Mouse (Mus musculus) adrenal gland (tissue): ENCODE results near the gene Tesmin.

Source experiments
- intact Hi-C: fragments of 180-260 bp; cut with DNase I; formaldehyde crosslinking; loops from one replicate; pipeline ENCODE4 v1.15.1; 2025

The Tesmin gene

GRCm38 (mm10) chr19:3437980-3438379 is 49.3 kb downstream of the Tesmin start:
- intact Hi-C loops = loop anchor here (5.0 kb wide), 1 partner anchor 36 kb away; no protein-coding TSS in a partner anchor

- intact Hi-C loops = no loop called here
These were observed 52.0 kb downstream of the Tesmin start for GRCm38 (mm10) chr19:3440667-3441066.

- intact Hi-C loops = no loop called here
These were observed 52.4 kb downstream of the Tesmin start for GRCm38 (mm10) chr19:3441092-3441491.

GRCm38 (mm10) chr19:3447348-3447747 is 58.7 kb downstream of the Tesmin start:
- intact Hi-C loops = no loop called here

GRCm38 (mm10) chr19:3449248-3449647 is 60.6 kb downstream of the Tesmin start:
- intact Hi-C loops = no loop called here

GRCm38 (mm10) chr19:3450714-3451113 is 62.1 kb downstream of the Tesmin start:
- intact Hi-C loops = loop anchor here (2.0 kb wide), 1 partner anchor 160 kb away; no protein-coding TSS in a partner anchor

- intact Hi-C loops = loop anchor here (2.0 kb wide), 1 partner anchor 160 kb away; no protein-coding TSS in a partner anchor
These were observed 62.5 kb downstream of the Tesmin start for GRCm38 (mm10) chr19:3451170-3451569.

- intact Hi-C loops = loop anchor here (2.0 kb wide), 1 partner anchor 161 kb away; no protein-coding TSS in a partner anchor
These were observed 63.0 kb downstream of the Tesmin start for GRCm38 (mm10) chr19:3451649-3452048.
